Mouse (Mus musculus) kidney, adult 8-10 months (tissue): ENCODE measurements at regions not wholly inside any gene's neighbourhood (a gene's known extent, or its start where the extent isn't known, plus 50 kb on each side); places are given as distances from the start of the nearest gene placed in this dataset.
A peak's percentile ranks its signal among the peaks of the same experiment; 100 is the strongest.

ENCODE experiments used
- DNase-seq, 2 experiments: peaks; one replicate each; pipeline ENCODE4 v3.0.0; 2022

- DNase-seq = no peak
These were observed 259.1 kb downstream of the Gm12728 start for GRCm38 (mm10) chr4:106048797-106049196.

DNA sequence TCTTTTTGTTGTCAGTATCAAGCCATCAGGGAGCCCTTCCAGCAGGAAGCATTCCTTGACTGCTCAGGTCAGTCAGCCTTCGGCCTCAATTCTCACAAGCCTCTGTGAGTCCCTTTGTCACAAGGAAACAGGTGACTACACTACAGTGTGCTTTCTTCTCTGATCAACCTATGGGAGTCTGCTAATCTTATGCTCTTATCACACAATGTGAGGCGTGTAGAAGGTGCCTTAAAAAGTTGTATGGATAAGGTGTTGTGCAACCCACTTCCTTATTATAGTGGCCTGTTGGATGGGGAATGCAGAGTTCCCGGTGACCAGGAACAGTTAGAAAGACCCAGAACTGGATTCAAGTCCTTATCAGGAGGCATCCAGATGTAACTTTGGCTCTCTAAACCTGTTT is 260.2 kb downstream of the Gm12728 start:
- DNase-seq = no peak

GRCm38 (mm10) chr4:106050297-106050696 is 260.6 kb downstream of the Gm12728 start:
- no peak for DNase-seq

- DNase-seq = no peak
These were observed 262.5 kb upstream of the Usp24 start for GRCm38 (mm10) chr4:106053496-106053895.

DNA sequence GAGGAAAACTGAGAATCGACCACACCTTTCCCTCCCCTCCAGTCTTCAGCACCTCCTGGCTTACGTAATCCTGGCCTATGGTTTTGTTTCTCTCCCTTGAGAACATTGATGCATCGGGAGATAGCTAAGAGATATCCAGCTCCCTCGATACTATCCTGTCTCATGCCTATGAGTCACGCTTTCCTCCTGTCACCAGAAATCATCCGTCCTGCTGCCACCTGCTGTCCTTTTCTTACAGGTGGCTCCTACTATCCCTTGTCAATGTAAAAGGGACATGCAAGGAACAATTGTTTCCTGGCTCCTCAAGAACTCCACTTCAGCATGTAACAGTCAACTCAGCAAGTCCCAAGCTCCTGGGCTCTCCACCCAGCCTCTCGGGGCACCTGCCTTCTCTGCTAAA is 261.7 kb upstream of the Usp24 start:
- DNase-seq = no peak

- no peak for DNase-seq
These were observed 253.4 kb upstream of the Usp24 start for GRCm38 (mm10) chr4:106062651-106063050.

- no peak for DNase-seq
These were observed 252.1 kb upstream of the Usp24 start for GRCm38 (mm10) chr4:106063851-106064382.

GRCm38 (mm10) chr4:106067023-106067422 is 249.0 kb upstream of the Usp24 start:
- no peak for DNase-seq

- no peak for DNase-seq
These were observed 232.5 kb upstream of the Usp24 start for GRCm38 (mm10) chr4:106083546-106083945.

DNA sequence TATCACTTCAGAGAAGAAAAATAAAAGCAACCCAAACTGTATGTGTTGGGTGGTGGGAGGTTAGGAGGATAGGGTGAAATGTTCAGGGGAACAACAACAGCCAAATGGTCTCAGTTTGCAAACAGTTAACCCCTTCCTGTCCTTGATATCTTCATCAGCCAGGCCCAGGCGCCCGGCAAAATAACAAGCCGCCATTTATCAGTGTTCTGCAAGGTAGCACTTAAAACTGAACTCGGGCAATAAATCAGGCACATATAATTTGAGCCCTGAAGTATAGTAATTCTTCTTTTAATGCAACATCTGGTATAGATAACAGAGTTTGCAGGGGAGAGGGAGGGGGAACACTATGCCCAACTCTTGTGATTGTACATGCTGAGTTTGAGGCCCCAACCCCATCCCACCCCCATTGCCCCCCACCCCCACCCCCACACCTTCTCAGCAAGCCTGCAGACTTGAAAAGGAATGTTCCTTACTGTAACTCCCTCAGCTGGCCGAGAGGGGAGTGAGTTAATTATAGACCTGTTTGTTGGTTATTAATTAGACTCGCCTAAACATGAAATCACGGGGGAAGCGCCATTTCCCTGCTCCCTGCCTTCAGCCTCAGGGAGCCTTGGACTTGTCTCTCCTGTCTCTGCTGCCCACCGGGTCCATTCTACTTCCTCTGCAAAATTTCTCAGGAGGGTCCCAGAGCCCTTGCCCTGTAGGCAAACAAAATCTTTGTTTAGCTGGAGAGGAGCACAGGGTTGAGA is 223.9 kb upstream of the Usp24 start:
- DNase-seq = peak; percentile 66 to 74

- no peak for DNase-seq
These were observed 223.3 kb upstream of the Usp24 start for GRCm38 (mm10) chr4:106092676-106093070.

- peak; percentile 19 to 35 for DNase-seq
These were observed 222.8 kb upstream of the Usp24 start for GRCm38 (mm10) chr4:106093252-106093651.

- DNase-seq = peak; percentile 28 to 47
These were observed 221.0 kb upstream of the Usp24 start for GRCm38 (mm10) chr4:106094882-106095556.

GRCm38 (mm10) chr4:106096130-106096529 is 219.9 kb upstream of the Usp24 start:
- peak; percentile 11 to 52 for DNase-seq

GRCm38 (mm10) chr4:106097846-106098245 is 218.2 kb upstream of the Usp24 start:
- no peak for DNase-seq

DNA sequence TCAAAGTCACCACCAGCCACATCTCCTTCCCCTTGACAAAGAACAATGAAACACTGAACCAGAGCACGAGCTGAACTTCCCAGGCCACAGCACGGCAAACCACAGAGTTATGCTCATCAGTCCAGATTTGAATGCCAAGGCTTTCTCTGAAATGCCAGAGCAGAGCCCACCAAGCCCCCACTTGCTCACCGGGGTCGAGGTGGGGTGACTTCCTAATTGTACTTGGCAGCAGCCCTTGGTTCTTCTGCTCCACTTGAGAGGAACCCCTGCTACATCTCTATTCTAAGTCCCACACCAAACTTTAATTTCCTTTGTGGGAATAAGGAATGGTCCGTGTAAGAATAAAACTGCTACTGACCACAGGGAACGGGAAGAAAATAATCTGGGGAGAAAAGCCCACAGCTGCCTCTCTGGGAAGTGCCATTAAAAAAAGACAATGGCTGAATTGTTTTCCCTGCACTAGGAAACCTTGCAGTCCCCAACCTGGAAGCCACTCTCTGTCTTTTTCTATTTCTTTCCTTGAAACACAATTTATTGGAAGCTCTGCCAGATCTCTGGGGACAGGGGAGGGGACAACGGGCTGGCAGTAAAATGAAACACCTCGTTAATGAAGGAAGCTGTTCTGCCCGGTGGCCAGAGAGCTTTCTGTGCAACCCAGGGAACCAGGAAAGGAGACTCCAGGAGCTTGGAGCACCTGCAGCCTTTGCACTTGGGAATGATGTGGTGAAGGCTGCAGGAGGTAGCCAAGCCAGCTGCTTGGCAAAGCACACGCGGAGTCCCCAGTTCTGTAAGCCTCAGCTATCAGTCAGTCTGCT is 215.6 kb upstream of the Usp24 start:
- DNase-seq = no peak

DNA sequence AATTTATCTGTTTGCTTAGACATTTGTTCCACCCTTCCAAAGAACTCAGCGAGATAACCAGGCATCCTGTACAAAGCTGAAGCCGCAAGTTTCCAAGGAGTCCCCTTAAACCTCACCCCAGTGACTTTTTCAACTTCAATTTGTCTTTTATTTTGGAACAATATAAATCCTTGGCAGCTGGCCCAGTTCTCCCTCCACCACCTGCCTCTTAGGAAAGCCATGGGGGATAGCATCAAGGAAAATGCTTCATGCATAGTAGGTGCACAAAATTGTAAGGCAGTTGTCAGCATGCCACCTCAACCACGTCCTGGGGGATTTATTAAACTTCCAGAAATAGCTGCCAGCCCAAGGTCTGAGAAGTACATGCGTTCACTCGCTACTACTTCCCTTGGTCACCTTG is 214.1 kb upstream of the Usp24 start:
- no peak for DNase-seq

DNA sequence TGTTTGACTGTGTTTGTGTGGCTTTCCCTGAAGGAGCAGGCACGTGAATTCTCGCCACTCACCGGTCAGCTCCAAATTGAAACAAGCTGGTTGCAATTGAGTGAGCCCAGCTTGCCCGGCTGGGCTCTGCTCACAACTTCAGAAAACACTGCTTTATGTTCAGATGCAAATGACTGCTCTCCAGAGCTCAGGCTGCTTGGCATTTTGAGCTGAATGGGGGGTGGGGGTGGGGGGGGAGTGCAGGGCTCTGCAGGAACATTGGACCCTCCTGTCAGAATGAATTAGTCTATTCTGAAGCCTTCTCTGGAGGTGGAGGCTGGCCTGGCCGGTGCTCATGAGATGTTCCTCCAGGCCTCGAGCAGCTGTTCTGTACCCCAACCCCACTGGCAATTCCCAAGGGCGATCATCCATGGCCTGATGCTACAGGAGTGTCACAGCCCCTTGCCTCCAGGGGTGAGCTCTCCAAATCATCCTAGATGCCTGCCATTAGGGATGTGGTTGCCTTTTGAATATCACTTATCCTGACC is 213.5 kb upstream of the Usp24 start:
- no peak for DNase-seq

DNA sequence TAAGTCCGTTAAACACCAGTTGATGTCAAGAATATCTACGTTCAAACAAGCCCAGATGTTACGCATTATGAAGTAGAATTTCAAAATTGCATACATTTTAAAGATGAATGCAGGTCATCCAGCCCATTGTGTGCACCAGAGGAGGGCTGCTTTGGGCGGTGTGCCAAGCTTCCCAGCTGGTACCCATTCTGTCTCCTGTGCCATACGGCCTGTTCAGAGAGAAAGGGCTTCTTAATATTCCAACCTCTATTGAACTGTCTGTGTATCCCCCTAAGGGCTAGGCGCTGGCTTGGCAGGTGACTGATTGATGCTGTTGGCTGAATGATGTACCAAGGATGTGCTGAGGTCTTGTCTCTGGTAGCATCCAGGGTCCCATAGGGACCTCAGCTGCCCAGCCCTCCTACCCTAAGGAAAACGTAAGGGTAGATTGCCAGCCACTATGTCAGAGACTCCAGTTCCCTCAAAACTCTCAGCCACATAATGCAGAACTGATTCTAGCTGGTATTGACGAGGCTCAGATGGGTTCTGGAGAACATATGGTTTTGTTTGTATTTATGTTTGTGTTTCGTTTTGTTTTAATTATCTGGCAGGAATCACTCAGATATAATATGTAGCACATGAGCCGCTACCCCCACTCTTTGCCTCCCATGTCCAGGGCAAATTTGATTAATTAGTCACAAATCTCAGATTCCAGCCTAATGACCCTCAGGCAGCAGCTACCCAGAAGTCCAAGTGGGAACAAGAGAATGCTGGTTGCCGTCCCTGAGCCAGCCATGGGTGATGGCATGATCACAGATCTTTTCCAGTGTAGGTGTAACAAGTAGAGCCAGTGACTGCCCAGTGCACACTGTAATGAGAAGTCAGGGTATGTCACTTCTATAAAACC is 212.0 kb upstream of the Usp24 start:
- DNase-seq = no peak

DNA sequence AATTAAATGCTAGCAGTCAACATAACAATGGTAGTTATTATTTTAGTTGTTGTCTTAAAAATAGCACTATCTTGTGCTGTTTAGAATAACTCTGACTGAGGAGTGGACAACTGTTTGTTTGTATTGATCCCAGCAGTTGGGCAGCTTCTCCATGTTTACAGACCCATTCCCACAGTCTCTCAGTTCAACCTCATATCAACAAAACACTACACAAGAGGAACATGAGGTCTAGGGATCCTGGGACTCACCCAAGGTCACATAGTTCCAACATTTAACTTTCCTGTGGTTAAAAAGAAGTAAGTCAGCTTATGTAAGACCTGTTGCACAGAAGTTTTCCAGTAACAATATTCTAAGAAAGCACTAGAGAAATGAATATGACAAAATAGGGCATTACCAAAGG is 203.0 kb upstream of the Usp24 start:
- no peak for DNase-seq

DNA sequence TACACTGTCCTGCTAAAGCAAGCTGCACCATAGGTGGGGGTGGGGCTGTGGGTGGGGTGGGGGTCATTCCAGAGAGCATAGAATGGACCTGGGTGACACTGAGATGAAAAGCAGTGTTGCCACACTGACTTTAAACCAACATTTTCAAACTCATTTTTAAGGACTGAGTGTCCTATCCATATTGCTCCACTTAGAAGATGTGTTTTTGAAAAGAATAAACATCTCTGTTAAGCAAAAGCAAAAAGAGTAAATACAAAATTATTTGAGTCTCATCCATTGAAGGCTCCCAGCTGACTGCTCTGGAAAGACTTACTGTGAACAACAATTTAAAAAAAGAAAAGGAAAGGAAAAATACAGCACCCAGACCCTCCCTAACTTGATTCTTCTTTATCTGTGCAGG is 202.3 kb upstream of the Usp24 start:
- no peak for DNase-seq

- DNase-seq = no peak
These were observed 199.4 kb upstream of the Usp24 start for GRCm38 (mm10) chr4:106116611-106117010.
